Mouse (Mus musculus) spleen, adult 2 months (tissue): ENCODE data around the gene Ptx4.

Experiments
- CTCF ChIP-seq: fragments of 200-500 bp; IDR thresholded peaks from 2 replicates; pipeline ENCODE4 v1.5.1; 2011; ENCODE audit warnings: mild to moderate bottlenecking, inconsistent platforms; ENCODE audit not compliant: insufficient read depth, insufficient read length, insufficient replicate concordance; ENCODE audit errors: extremely low read depth
- POLR2A ChIP-seq: fragments of 200-500 bp; IDR thresholded peaks from 2 replicates; pipeline ENCODE4 v1.6.1; 2011; ENCODE audit warnings: low read depth, low read length, inconsistent platforms

DNA sequence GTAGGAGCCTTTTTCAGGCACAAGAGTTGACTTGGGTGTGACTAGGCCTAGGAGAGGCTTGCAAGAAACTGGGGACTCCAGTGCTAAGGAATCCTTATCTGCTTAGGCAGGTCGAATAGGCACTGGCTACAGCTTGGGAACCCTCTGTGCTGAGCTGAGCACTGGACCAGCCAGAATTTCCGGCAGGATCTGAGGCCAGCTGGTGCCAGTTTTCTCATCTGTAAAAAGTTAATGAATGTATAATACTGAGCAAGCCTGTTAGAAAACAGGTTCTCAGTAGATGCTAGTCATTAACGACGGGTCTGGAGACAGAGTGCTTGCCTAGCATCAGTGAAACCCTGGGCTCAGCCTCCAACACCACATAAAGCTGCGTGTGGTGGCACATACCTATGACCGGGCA lies 15.1 kb downstream of the Ptx4 start:
- TF ChIP-seq CTCF (no peak), POLR2A (no peak)
